Mouse (Mus musculus) macrophage (primary cell): ENCODE measurements around the gene Nwd2. TPM values are rescaled to one million over a fixed set of nuclear protein-coding genes. Genes with fewer than 3 reads are reported as not detected.

Experiments
- H3K27ac ChIP-seq: fragments of 350-480 bp; formaldehyde crosslinking; 2 replicates; pipeline ENCODE4 v1.9.0; 2021
- H3K36me3 ChIP-seq: fragments of 350-480 bp; formaldehyde crosslinking; 2 replicates; pipeline ENCODE4 v1.9.0; 2021; ENCODE audit errors: inconsistent target
- H3K4me3 ChIP-seq: fragments of 350-480 bp; formaldehyde crosslinking; 2 replicates; pipeline ENCODE4 v1.9.0; 2021; ENCODE audit errors: inconsistent target
- H3K79me2 ChIP-seq: fragments of 350-480 bp; formaldehyde crosslinking; 2 replicates; pipeline ENCODE4 v1.9.0; 2021; ENCODE audit errors: inconsistent target
- WGBS: methylation state at CpG from one replicate; pipeline ENCODE4 v1.1.7; 2026; ENCODE audit warnings: inconsistent platforms; ENCODE audit not compliant: missing documents; 5-methylcytosine and 5-hydroxymethylcytosine counted together
- polyA plus RNA-seq: library from polyadenylated mRNA; stranded (reverse); fragments of 250-400 nt; gene quantifications from 3 replicates; pipeline ENCODE4 v1.2.4, GENCODE M21; 2018; ENCODE audit warnings: inconsistent platforms

Nwd2 gene
- polyA plus RNA-seq, 1 experiment from 2014 or later = not detected

DNA sequence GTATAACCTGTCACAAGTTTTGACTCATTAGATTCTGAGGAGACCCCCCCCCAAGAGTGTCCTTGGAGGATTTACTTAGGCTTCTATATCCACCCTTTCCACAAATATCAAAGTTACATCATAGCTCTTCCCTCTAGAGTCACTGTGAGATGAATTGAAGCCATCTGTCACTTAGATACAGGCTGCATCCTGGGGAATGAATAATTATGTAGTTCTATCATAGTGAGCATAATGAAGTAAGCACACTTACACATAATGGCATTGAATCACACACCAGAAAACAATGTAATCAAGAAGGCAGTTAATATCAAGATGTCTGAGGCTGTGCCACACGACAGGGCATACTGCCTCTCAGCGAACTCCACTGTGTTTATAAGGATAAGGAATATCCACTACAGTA is 47.9 kb downstream of the Nwd2 start:
- Histone ChIP-seq H3K4me3 (no peak overlapping the region), H3K36me3 (no peaks in the 10 kb centered on the region), H3K79me2 (no peaks in the 10 kb centered on the region), H3K27ac (no peak overlapping the region)
- WGBS = 86% methylated on average over 2 of the region's 2 CpGs

GRCm38 (mm10) chr5:63697196-63697595 is 48.3 kb downstream of the Nwd2 start:
- 75% methylated on average over 5 of the region's 5 CpGs for WGBS
- H3K27ac ChIP-seq = no peak overlapping the region
- no peaks in the 10 kb centered on the region for H3K79me2 ChIP-seq
- H3K4me3 ChIP-seq = no peak overlapping the region
- H3K36me3 ChIP-seq = no peaks in the 10 kb centered on the region

DNA sequence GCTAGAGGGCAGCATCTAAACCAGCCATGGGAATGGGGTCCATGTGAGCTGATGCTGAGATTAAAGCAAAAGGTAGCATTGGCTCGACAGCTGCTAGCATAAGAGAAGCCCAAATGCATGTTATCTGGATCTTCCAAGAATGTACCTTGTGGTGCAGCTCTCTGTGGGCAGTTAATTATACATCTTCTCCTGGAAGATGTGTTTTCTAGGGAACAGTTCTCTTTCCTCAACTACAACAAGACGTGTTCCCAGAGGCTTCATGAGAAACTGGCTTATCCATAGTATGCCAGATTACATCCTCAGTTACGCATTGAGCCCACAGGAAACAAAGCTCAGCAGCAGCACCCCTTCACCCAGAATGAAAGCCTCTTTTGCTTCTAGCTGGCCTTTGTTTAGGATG is 80.1 kb downstream of the Nwd2 start:
- no peaks in the 10 kb centered on the region for H3K79me2 ChIP-seq
- no peaks in the 10 kb centered on the region for H3K36me3 ChIP-seq
- WGBS = 75% methylated on average over 3 of the region's 3 CpGs
- H3K27ac ChIP-seq = no peak overlapping the region
- no peak overlapping the region for H3K4me3 ChIP-seq

DNA sequence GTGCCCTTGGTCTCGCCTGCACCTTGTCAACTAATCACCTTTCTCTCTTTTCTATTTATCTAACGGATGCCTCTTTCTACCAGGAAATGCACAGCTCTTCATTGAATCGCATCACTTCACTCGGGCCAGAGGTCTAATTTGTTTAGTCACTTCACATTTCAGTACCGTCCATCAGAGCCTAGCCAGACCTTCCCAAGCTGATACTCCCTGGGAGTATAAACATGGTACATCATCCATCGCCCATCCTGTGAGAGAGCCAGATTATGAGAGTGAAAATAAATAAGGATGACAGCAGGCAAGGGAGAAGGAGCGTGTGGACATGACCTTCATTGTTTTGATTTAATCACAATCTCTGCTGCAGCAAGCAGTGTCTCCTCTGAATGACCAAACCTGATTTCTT is 86.6 kb downstream of the Nwd2 start:
- H3K36me3 ChIP-seq = no peaks in the 10 kb centered on the region
- H3K79me2 ChIP-seq = no peaks in the 10 kb centered on the region
- WGBS = 88% methylated on average over 7 of the region's 7 CpGs
- no peak overlapping the region for H3K27ac ChIP-seq
- no peak overlapping the region for H3K4me3 ChIP-seq

DNA sequence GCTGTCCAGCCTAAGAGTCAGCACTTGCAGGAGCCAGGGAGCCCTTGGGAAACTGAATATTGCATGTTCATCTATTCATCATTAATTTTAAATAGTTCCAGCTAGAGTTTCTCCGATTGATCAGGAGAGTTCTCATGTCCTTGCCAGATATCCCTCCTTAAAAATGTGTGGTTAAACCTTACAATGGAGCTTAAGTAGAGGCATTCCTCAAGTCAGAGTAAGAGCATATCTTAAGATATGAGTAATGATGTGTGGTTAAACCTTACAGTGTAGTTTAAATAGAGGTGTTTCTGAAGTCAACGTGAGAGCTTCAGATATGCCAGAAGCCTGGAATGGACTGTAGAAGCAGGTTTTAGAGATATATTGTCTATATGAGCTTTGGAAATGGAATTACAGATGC is 94.5 kb downstream of the Nwd2 start:
- H3K79me2 ChIP-seq = no peaks in the 10 kb centered on the region
- H3K27ac ChIP-seq = no peak overlapping the region
- 89% methylated on average over 2 of the region's 2 CpGs for WGBS
- H3K36me3 ChIP-seq = no peaks in the 10 kb centered on the region
- H3K4me3 ChIP-seq = no peak overlapping the region

GRCm38 (mm10) chr5:63748299-63748698 is 99.4 kb downstream of the Nwd2 start:
- Histone ChIP-seq H3K27ac (no peak overlapping the region), H3K79me2 (no peaks in the 10 kb centered on the region), H3K4me3 (no peak overlapping the region), H3K36me3 (no peaks in the 10 kb centered on the region)
- 90% methylated on average over 2 of the region's 2 CpGs for WGBS

- Histone ChIP-seq H3K27ac (no peak overlapping the region), H3K36me3 (no peaks in the 10 kb centered on the region), H3K4me3 (no peak overlapping the region), H3K79me2 (no peaks in the 10 kb centered on the region)
- 75% methylated on average over 1 of the region's 1 CpGs for WGBS
These were observed 99.9 kb downstream of the Nwd2 start for GRCm38 (mm10) chr5:63748759-63749158.

DNA sequence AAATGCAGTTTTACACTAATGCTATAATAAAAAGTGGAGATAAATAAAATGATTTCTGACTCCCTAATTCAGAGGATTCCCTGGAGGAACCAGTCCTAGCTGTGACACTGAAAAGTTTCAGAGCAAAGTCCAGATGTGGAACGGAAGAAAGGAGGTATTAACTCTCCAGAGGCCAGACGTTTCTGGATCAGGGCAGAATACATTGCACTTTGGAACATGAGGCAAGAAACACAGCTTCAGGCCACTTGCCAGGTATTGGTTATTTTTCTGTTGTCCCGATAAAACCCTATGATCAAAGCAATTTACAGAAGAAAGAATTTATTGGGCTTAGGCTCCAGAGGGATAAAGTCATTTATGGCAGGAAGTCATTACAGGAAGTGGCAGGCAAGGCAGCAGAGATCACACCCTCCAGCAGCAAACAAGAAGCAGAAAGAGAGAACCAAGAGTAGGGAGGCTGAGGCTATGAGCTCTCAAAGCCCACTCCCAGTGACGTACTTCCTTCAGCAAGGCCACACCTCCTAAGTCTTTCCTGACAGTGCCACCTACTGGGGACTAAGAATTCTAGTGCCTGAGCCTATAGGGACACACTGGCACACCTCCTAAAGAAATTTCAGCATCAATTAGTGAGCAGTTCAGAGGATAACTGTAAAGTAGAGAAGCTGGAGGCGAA is 106.3 kb downstream of the Nwd2 start:
- Histone ChIP-seq H3K79me2 (no peaks in the 10 kb centered on the region), H3K27ac (no peak overlapping the region), H3K36me3 (no peaks in the 10 kb centered on the region), H3K4me3 (no peak overlapping the region)
- WGBS = 74% methylated on average over 5 of the region's 5 CpGs

DNA sequence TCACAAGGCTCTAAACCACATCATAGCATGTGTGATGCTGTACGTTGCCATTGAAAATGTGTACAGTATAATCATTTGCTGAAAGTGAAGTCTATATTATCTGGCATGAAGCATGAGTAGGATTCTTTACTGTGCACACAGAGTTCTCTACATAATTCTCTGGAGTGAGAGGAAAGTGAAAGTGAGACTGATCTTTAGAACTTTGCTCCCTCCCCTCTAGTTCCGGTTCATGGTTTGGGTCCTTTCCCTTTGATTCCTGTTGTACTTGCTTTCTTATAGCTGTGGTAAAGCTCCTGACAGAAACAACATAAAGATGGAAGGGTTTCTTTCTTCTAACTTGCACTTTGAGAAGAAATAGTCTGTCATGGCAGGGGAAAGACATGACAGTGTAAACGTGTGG is 107.0 kb downstream of the Nwd2 start:
- Histone ChIP-seq H3K79me2 (no peaks in the 10 kb centered on the region), H3K27ac (no peak overlapping the region), H3K36me3 (no peaks in the 10 kb centered on the region), H3K4me3 (no peak overlapping the region)
- 67% methylated on average over 3 of the region's 3 CpGs for WGBS

DNA sequence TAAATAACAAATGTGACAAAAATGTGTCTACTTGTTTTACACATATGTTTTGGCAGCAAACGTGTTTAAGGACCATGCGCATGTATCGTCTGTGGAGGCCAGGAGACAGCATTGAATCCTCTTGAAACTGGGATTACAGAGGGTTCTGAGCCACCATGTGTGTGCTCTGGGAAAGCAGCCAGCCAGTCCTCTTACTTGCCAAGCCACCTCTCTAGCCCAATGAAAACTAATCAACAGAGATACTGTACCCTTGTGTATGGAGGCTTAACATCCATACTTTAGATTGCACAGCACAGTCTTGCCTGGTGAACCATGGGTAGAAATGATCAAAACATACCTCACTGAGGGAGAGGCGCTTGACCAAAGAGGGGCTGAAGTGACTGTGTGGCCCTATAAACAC is 117.0 kb downstream of the Nwd2 start:
- H3K79me2 ChIP-seq = no peaks in the 10 kb centered on the region
- no peaks in the 10 kb centered on the region for H3K36me3 ChIP-seq
- 96% methylated on average over 4 of the region's 4 CpGs for WGBS
- no peak overlapping the region for H3K27ac ChIP-seq
- H3K4me3 ChIP-seq = no peak overlapping the region

GRCm38 (mm10) chr5:63766715-63767114 is 117.8 kb downstream of the Nwd2 start:
- Histone ChIP-seq H3K27ac (no peak overlapping the region), H3K36me3 (no peaks in the 10 kb centered on the region), H3K4me3 (no peak overlapping the region), H3K79me2 (no peaks in the 10 kb centered on the region)
- 25% methylated on average over 6 of the region's 6 CpGs for WGBS

- no peak overlapping the region for H3K4me3 ChIP-seq
- H3K27ac ChIP-seq = no peak overlapping the region
- H3K36me3 ChIP-seq = no peaks in the 10 kb centered on the region
- no peaks in the 10 kb centered on the region for H3K79me2 ChIP-seq
- WGBS = 76% methylated on average over 8 of the region's 8 CpGs
These were observed 118.6 kb downstream of the Nwd2 start for GRCm38 (mm10) chr5:63767464-63767863.

- WGBS = 51% methylated on average over 4 of the region's 4 CpGs
- no peaks in the 10 kb centered on the region for H3K79me2 ChIP-seq
- no peak overlapping the region for H3K4me3 ChIP-seq
- H3K27ac ChIP-seq = no peak overlapping the region
- no peaks in the 10 kb centered on the region for H3K36me3 ChIP-seq
These were observed 119.3 kb downstream of the Nwd2 start for GRCm38 (mm10) chr5:63768220-63768619.

DNA sequence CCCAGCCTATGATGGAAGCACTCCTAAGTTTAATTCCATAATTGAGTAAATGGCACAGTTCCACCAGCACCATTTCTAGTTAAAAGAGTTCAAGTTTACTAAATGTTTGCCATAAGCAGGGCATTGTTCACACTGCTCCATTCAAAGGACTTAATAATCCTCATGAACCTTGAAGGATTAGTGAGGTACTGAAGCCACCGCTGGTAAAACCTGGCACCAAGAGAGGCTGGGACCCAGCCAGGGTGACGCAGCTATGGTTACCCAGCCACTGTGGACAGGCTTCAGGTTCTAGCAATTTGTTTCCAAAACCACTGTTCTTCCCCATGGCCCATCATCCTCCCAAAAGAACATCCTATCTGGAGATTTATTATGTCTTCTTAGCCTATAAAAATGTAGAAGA is 124.1 kb downstream of the Nwd2 start:
- Histone ChIP-seq H3K27ac (no peak overlapping the region), H3K36me3 (no peaks in the 10 kb centered on the region), H3K79me2 (no peaks in the 10 kb centered on the region), H3K4me3 (no peak overlapping the region)
- WGBS = 94% methylated on average over 2 of the region's 2 CpGs

DNA sequence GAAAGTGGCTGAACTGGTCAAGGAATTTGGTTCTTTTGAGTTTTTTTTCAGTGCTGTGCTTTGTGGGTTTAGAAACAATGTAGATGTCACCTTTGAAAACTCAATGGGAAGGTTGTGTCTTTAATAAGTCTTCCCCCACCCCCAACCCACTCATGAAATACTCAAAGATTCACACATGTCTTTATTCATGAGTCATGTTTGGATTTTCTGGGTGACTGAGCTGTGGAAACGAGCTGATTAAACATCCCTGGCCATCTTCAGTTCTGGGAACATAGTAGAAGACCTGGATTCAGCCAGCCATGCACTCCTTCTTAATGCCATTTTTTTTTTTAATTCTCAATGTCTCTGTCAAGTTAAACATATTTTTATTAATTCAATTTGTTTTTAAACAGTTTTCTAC is 124.7 kb downstream of the Nwd2 start:
- Histone ChIP-seq H3K36me3 (no peaks in the 10 kb centered on the region), H3K27ac (no peak overlapping the region), H3K4me3 (no peak overlapping the region), H3K79me2 (no peaks in the 10 kb centered on the region)
- 62% methylated on average over 1 of the region's 1 CpGs for WGBS

GRCm38 (mm10) chr5:63788156-63788826 is 139.4 kb downstream of the Nwd2 start:
- no peaks in the 10 kb centered on the region for H3K36me3 ChIP-seq
- no peaks in the 10 kb centered on the region for H3K79me2 ChIP-seq
- WGBS = 89% methylated on average over 10 of the region's 10 CpGs
- H3K4me3 ChIP-seq = no peak overlapping the region
- no peak overlapping the region for H3K27ac ChIP-seq
